Mouse (Mus musculus) megakaryocyte progenitor cell, adult 5-6 weeks (primary cell): ENCODE data around the gene Cux2. TPM values are rescaled to one million over a fixed set of nuclear protein-coding genes. Genes with fewer than 3 reads are reported as not detected.

Experiments used
- ATAC-seq: replicated peaks from 2 replicates; pipeline ENCODE4 v1.8.0; 2016; ENCODE audit warnings: mild to moderate bottlenecking, moderate TSS enrichment, inconsistent platforms; ENCODE audit not compliant: poor library complexity
- total RNA-seq, 2 experiments: library from RNA; stranded (forward) in 1 of 2; stranded (reverse) in 1 of 2; fragments of 157-497, 149-512 nt in 1 of 2; fragments of 200-1000 nt in 1 of 2; gene quantifications; 2 replicates each; pipeline versions ENCODE4 v1.2.3 to v1.2.4; 2015 to 2017

The Cux2 gene
- total RNA-seq, 2 experiments from 2014 or later: 0.07 to 1.1 TPM

GRCm38 (mm10) chr5:121967520-121967919 lies 82.4 kb downstream of the Cux2 start:
- no peak for ATAC-seq

- no peak for ATAC-seq
These were observed 83.0 kb downstream of the Cux2 start for GRCm38 (mm10) chr5:121966940-121967339.

GRCm38 (mm10) chr5:121962974-121963373 lies 86.9 kb downstream of the Cux2 start:
- ATAC-seq: no peak

- ATAC-seq: no peak
These were observed 87.5 kb downstream of the Cux2 start for GRCm38 (mm10) chr5:121962359-121962758.

- no peak for ATAC-seq
These were observed 88.6 kb downstream of the Cux2 start for GRCm38 (mm10) chr5:121961256-121961655.

GRCm38 (mm10) chr5:121959688-121960087 lies 90.2 kb downstream of the Cux2 start:
- ATAC-seq: no peak

- no peak for ATAC-seq
These were observed 91.4 kb downstream of the Cux2 start for GRCm38 (mm10) chr5:121958551-121958950.

- no peak for ATAC-seq
These were observed 94.1 kb downstream of the Cux2 start for GRCm38 (mm10) chr5:121955806-121956205.

- ATAC-seq: no peak
These were observed 99.7 kb downstream of the Cux2 start for GRCm38 (mm10) chr5:121950175-121950574.

- no peak for ATAC-seq
These were observed 100.9 kb downstream of the Cux2 start for GRCm38 (mm10) chr5:121949050-121949443.

GRCm38 (mm10) chr5:121948302-121949049 lies 101.4 kb downstream of the Cux2 start:
- ATAC-seq: no peak

GRCm38 (mm10) chr5:121946657-121947245 lies 103.2 kb downstream of the Cux2 start:
- ATAC-seq: no peak

GRCm38 (mm10) chr5:121945819-121946218 lies 104.1 kb downstream of the Cux2 start:
- peak; percentile 75 for ATAC-seq

- no peak for ATAC-seq
These were observed 105.7 kb downstream of the Cux2 start for GRCm38 (mm10) chr5:121944021-121944790.

GRCm38 (mm10) chr5:121943472-121943871 lies 106.4 kb downstream of the Cux2 start:
- peak; percentile 72 for ATAC-seq

GRCm38 (mm10) chr5:121938065-121938849 lies 111.6 kb downstream of the Cux2 start:
- no peak for ATAC-seq

- ATAC-seq: no peak
These were observed 119.6 kb downstream of the Cux2 start for GRCm38 (mm10) chr5:121930261-121930660.

GRCm38 (mm10) chr5:121928362-121929000 lies 121.4 kb downstream of the Cux2 start:
- no peak for ATAC-seq

- no peak for ATAC-seq
These were observed 123.4 kb downstream of the Cux2 start for GRCm38 (mm10) chr5:121926543-121926814.

- ATAC-seq: no peak
These were observed 124.0 kb downstream of the Cux2 start for GRCm38 (mm10) chr5:121925751-121926542.
